Mouse (Mus musculus): Measurements from ENCODE around the gene Tmem9.

Tmem9 gene

GRCm38 (mm10) chr1:136081161-136081560 lies 73.2 kb downstream of the Tmem9 start:
- no peak for DNase-seq (ENCODE audit: extremely low spot score, low read depth, low spot score)
